Mouse (Mus musculus) B cell, adult 2 months (primary cell): ENCODE data around the gene Sorcs1.

Source experiments
- DNase-seq, 2 experiments: peaks; one replicate each; pipeline ENCODE4 v3.0.0; 2022

The Sorcs1 gene

DNA sequence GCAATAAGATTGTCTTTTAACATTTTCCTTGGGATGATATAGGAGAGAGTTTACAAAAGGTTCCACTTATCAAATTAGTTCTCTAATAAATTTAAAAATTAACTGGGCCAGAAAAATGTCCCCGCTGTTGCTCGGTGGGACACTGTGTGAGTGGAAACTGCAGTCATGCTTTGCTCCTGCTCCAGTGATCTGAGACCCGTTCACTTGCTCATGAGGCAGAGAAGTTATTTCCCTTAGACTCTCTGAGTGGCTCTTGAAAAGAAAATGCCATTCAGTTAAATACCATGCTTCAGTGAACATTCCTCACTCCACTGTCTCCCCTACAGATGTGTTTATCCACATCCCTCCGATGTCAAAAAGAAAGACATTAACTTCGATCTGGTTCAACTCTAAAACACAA, 144.4 kb downstream of the Sorcs1 start:
- no peak for DNase-seq

DNA sequence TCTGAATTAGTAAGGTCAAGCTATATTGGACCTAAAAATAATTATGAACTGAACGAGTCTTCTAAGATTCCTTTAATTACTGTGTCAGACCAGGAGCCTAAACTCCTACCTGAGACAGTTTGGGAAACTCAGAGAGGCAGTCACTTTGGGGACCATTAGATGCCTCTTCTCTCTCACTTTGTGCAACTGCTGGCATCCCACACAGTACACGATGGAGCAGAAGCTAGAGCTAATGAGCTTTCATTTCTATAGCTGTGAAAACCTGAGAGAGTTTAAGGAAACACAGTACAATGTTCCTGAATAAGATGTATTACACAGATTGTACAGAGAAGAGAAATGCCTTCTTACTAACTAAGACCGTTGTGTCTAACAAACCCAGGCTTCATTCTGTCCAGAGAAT, 150.6 kb downstream of the Sorcs1 start:
- DNase-seq: no peak

GRCm38 (mm10) chr19:50526094-50526493, 152.4 kb downstream of the Sorcs1 start:
- DNase-seq: no peak

DNA sequence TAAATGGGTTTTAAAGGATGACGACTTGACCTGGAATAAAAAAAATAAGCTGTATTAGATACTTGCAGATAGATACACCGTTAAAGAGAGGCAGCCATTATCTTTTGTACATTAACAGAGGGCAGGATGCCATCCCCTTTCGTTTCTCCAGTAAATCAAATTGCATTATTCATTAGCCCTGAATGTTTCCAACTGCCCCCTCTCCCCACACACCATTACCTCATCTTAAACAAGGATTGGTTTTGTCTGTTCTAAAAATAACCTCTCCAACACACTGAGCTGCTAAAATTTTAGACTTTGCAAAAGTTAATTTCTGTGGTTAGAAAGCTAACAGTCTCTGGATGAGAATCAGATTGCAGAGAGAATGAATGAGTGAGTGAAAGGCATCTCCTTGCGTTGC, 156.5 kb downstream of the Sorcs1 start:
- DNase-seq: no peak

DNA sequence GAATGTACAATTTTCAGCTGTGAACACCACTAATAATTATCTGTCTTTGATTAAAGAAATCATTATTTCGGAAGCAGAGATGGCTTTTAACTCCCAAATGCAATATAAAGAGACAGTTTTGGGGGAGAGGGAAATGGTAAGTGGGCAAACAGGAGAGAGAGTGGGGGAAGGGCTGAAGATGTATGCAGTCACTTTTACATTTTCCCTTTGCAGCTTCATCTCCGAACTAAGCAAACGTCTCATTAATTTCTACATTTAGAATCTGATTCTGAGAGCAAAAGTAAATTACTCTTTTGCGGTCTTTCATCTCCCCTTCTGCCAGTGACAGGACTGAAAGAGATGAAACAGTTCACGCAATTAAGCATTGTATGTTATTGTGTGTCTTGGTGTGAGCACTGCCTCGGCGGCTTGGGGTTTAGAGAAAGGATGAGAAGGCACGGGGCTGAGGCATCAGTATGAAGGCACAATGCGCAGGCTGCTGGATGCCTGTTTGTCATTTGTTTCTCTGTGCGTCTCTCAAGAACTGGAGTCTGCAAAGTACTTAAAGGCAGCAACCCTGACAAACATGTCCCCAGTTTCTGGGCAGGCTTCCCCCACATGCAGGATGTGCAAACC, 163.3 kb downstream of the Sorcs1 start:
- no peak for DNase-seq

DNA sequence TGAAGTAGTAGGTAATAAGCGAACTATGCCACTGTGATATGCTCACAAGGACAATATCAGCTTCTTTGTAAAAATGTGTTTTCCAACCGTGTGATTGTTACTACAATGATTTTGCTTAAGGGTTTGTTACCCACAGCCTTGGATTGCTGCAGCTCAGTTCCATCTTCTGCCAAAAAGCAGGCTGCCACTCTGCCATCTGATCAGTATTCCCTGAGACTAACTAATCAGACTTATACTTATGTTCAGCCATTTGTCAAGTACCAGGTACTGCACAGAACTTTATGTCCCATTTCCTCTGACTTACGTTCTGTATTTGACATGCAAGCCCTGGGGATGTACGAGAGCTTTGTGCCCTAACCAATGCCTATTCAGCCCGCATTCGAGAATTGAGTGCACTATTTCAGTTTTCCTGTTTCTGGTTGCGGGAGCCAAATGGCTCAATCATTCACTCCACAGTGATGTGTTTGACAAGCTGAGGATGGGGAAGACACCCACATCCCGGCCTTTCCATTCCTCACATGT, 164.1 kb downstream of the Sorcs1 start:
- DNase-seq: no peak

GRCm38 (mm10) chr19:50502816-50503215, 175.6 kb downstream of the Sorcs1 start:
- DNase-seq: no peak

GRCm38 (mm10) chr19:50491121-50491520, 187.3 kb downstream of the Sorcs1 start:
- no peak for DNase-seq

DNA sequence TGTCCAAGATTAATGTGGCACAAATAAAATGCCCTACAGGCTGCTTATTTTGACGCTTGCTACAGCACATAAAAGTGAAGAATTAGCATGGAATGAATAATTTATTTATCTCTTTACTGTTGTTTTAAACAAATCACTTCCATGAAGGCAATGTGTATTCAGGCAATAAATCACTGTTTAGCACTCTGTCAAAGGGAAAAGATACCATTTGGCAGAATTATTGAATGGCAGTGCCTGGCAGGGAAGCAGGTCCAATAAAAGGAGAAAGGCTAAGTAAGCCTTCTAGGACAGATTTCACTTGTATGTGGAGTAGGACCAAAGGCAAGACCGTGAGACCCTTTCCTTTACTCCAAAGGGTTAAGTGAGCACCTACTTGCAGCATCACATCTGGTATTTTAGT, 187.7 kb downstream of the Sorcs1 start:
- no peak for DNase-seq

DNA sequence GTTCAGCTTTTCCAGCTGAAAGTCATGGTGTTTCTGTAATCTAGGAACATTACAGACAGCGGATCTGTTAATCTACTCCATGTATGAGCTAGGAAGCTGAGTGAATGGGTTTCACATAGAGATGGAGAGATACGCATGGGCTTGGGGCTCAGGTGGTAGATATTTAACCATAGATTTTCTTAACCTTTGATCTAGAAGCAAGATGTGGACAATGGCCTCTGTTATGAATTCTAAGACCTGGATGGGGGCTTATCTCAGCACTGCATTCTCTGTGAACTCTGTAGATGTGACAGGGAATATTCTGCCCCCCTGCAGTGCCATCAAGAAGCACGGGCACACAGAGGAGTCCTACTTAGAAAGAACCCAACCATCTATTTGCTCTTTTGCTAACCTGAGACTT, 188.7 kb downstream of the Sorcs1 start:
- no peak for DNase-seq

DNA sequence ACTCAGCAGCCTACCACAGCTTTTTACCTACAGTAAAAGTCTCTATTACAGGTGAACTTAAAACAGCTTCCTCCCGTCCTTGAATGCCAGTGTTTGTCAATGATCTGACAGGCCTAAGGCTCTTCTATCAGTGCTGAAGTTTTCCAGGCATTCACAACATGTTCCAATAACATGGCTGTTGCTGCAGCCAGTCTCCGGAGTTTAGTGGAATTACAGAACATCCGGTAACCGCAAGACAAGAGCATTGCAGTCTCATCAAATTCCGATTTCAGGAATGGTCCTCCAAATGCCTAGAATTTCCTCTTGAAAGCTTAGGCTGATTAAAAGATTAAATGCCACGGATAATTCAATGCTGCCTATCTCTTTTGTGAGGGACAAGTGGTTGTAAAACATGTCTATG, 190.0 kb downstream of the Sorcs1 start:
- DNase-seq: no peak

DNA sequence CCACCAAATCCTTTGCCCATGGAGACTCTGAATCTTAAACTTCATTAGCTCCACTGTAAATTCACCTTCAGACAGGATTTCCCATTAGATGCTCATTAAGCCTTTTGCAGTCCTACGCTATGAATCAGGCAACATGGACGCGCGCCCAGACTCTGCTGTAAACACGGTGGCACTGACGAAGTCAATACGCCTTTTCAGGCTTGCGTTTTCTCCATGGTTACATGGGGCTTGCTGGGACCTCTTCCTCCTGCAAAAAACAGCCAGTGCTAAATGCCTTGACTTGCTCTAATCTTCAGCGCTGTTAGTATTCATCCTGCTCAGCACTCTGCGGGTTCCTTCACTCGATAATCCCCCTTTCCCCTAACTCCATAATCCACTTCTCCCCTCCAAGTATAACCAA, 190.7 kb downstream of the Sorcs1 start:
- DNase-seq: no peak

DNA sequence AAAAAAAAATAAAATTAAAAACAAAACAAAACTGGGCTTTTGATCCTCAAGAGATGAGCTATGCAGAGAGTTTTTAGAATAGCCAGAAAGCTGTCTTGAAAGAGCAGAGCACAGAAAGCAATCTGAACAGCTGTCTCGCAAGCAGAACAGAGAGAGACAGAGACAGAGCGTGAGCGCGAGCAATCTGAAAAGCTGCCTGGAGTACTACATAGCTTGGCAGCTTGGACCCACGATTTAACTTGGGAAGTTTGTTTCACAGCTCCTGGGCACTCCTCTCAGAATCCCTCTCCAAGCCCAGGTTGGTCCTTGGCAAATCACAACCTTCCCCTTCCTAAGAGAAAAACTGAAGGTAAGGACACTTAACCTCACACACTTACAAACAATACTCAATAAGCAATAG, 192.1 kb downstream of the Sorcs1 start:
- DNase-seq: no peak

DNA sequence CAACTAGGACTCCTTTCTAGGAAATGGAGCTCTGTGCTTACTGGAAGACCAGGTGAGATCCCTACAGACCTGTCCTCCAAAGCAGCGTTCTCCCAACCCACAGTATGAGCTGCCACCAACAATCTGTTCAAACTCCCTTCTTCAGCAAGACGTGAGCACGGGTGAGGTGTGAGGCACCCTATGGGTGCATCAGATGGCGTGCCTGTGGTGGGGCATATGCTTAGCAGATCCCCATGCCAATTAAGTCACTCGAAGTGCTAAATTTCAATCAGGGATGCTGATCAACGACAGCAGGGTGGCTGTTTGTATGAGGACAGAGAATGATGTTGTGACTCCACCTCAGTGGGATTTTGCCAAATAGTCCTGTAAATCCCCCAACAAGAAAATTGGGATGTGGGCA, 201.7 kb downstream of the Sorcs1 start:
- DNase-seq: no peak

DNA sequence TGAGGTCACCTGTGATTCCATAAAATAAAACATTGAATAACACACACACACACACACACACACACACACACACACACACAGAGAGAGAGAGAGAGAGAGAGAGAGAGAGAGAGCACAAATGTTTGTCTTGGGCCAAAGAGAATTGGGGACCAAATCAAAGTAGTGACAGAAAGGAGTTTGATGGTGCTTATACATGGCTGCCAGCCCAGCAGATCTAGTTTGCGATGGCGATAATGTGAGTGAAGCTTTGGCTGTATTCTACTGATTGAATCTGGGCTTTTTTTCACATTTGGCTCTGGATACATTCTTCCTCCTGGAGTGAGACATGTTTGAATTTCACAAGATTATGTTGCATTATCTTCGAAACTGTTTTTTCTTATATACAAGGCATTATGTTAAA, 209.9 kb downstream of the Sorcs1 start:
- DNase-seq: no peak

- DNase-seq: no peak
These were observed 213.6 kb downstream of the Sorcs1 start for GRCm38 (mm10) chr19:50464811-50465210.

DNA sequence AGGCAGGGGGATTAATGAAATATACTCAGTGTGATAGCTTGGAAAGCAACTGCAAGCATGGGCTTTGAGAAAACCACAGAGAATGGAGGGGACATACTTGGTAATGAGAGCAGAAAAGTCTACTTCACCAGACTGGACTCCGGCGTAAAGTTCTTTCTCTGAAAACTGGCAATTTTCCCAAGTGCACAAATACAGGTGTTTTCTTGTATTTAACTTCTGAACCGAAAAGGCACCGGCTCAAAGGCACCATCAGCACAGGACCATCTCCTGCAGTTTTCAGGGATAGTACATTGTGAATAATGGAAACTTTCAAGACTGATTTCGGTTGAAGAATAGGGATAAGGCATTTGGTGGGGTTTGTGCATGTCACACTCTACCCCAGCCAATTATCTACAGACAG, 219.9 kb downstream of the Sorcs1 start:
- no peak for DNase-seq

DNA sequence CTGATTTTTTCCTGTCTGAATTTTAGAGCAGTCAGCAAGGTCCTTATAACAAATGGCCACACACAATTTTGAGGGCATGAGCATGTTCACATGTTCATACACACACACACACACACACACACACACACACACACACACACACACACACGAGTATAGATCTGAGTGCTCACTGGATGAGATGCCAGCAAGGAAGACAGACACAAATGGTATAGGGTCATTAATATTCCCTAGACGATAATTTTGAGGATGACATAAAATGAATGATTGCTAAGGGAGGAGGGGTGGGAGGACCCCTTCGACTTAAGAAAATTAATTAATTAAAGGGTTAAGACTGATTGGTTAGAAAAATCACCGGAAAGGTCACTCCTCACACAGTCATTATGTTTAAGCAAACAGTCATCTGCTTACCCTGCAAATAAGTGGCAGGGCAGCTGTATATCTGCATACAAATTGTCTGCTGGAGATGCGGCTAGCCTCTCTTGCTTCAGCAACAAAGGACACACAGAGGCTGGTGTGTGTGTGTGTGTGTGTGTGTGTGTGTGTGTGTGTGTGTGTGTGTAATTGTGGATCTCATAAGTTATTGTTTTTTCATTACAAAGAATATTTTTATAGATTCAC, 221.1 kb downstream of the Sorcs1 start:
- no peak for DNase-seq

- no peak for DNase-seq
These were observed 237.3 kb downstream of the Sorcs1 start for GRCm38 (mm10) chr19:50441099-50441498.

GRCm38 (mm10) chr19:50440246-50440910, 238.1 kb downstream of the Sorcs1 start:
- DNase-seq: no peak

GRCm38 (mm10) chr19:50439464-50439881, 239.0 kb downstream of the Sorcs1 start:
- no peak for DNase-seq

GRCm38 (mm10) chr19:50422928-50423327, 255.5 kb downstream of the Sorcs1 start:
- DNase-seq: no peak

DNA sequence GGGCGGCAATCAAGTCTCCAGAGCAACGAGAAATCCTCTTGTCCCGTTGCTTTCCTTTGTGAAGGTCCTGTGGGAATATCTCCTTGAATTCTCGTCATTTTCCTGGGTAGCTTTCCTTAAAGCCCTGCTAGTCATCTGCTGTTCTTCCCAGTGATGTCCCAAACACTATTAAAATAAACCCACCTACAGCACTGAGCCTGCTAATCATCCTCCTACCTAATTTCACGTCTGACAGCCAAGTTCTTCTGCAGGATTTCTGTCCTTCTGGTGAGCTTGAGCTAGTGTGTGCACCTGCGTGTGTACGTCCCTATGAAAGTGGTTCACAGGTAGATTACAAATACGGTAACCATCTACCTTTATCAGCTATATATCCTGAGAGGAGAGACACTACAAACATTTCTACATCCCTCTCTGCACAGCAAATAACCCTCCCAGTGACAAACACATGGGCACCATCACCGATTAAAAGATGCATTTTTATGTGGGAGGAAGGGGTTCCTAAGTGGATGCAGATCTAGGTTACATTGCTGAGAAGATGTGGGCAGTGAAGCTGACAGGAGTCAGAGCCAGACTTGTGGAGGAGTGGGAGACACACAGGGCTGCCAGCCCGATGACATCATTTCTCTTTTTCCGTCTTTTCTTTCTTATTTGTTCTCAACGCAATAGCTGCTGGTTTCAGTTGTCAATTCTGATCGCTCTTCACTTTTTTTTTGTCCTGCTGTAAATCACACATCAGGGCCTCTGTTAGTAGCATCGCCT, 259.3 kb downstream of the Sorcs1 start:
- no peak for DNase-seq

- no peak for DNase-seq
These were observed 267.9 kb downstream of the Sorcs1 start for GRCm38 (mm10) chr19:50410561-50410960.
